Mouse (Mus musculus): ENCODE measurements at regions not wholly inside any gene's neighbourhood (a gene's known extent, or its start where the extent isn't known, plus 50 kb on each side); places are given as distances from the start of the nearest gene placed in this dataset.
A peak's percentile ranks its signal among the peaks of the same experiment; 100 is the strongest.
"Not testable (repeated sequence)": the region's sequence is repeated elsewhere in the genome, so short reads cannot be mapped to it uniquely, and the experiment has no call there.

DNA sequence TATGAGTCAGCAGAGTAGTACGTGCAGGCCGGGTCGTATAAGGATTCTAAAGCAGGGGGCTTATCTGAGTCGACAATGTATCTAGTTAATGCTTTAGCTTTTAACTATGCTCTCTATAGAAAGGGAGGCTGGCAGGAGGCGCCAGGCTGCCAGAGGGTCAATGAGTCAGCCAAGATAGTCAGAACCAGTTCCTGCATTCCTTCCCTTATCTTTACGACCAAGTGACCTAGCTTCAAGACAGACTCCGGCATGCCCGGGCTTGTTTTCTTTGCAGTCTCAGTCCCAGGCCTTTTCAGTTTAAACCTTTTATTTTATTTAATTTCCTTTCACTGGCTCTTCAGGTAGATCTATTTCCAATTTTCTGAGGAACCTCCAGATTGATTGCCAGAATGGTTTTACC, 374.0 kb upstream of the Nrxn1 start:
- DNase-seq = no peak

DNA sequence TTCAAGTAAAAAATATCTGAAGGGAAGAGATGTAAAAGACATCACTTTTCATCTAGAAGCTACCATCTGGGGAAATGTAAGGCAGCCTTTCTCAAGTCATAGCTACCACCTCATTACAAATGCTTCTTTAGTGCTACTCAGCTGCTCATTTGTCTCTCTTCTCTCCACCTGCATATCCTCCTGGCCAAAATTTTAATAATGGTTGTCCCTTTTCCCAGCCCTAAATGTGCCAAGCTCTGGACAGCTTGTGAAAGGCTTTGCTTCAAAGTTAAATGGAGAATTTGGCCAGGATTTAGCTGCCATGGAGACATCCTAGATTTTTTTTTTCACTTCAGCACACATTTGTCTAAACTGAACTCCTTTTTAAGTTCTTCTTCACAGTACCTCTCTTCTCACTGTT, 358.8 kb upstream of the Nrxn1 start:
- no peak for DNase-seq

DNA sequence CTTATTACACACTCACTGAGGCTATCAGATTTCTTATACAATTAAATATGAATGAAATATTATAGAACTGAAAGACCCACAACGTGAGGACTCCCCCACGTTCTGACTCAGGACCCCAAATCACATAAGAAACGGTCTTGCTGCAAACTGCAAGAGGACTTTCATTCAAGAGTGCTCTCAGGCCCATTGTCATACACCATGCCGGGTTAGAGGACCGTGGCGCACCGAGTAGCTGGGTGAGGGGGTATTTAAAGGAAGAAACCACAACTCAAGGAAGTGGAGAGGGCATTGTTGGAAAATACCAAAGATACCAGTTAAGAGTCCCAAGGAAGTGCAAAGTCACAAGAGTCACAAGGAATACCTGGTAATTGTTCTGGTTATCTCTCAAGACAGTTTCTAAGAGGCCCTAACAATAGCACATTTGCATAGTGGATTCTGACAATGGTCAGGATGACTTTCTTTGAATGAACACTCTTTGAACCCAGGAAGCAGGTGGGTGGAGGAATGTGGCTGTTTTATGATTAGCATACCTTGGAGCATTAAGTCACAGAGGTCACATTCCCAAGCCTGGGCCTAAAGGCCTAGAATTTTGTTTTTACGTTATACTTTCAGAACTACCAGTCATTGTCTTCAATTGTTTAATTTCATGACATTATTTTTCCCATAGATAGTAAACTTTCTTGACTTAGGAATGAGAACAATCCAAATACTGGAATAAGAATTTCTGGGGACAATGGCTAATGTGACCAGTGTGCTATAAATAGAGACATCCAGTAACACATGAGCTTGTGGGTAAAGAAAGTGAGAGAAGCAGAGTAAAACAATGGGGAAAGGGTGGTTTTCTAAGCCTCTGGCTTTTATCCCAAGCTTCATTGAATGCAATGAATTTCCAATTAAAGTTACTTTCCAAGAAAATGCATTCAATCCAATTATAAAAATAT, 339.2 kb upstream of the Nrxn1 start:
- not testable (repeated sequence) for DNase-seq

DNA sequence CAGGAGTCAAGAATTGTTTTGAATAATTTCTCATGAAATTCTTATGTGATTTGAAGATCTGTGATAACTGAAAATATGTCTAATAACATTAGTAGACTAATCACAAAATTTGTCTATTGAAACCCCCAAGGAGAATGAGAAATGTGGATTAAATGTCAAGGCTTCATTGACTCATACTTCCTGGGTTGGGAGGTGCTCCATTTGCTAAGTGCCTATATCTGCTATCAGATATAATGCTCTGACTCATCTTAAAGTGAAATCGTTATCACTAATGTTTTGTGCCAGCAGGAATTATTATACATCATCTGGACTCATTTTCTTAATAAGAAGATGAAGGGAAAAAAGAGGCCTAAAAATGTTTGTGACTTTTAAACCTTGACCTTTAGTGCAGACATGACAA, 337.5 kb upstream of the Nrxn1 start:
- no peak for DNase-seq

DNA sequence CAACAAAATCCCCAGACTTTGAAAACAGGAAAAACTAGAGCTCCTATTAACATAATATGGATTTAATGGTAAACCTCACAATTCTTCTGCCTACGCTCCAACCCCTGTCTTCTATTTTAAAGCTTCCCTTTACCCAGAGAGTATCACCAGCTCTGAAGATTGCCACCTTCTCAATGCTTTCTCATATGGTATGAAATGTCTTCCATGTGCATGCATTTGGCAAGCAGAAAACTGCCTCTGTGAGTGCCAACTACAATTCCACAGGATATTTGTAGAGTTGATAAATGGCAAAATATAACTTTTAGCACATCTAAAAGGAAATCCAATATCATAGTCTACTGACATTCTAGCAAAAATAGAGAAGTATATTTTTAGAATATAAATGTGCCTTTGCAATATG, 332.2 kb upstream of the Nrxn1 start:
- no peak for DNase-seq

DNA sequence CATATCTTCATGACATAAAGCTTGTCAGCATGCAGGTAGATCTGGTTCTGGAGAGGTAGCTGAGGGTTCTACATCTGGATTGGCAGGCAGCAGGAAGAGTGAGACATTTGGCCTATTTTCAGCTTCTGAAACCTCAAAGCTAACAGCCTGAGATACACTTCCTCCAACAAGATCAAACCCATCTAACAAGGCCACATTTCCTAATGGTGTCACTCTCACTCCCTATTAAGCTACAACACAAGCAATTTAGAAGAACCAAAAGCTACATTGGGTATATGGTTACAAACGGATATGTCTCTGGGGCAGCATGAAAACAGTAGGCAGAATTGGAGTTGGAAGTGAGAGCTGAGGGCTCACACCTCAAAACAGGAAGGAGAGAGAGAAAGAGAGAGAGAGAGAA, 325.7 kb upstream of the Nrxn1 start:
- DNase-seq = no peak

DNA sequence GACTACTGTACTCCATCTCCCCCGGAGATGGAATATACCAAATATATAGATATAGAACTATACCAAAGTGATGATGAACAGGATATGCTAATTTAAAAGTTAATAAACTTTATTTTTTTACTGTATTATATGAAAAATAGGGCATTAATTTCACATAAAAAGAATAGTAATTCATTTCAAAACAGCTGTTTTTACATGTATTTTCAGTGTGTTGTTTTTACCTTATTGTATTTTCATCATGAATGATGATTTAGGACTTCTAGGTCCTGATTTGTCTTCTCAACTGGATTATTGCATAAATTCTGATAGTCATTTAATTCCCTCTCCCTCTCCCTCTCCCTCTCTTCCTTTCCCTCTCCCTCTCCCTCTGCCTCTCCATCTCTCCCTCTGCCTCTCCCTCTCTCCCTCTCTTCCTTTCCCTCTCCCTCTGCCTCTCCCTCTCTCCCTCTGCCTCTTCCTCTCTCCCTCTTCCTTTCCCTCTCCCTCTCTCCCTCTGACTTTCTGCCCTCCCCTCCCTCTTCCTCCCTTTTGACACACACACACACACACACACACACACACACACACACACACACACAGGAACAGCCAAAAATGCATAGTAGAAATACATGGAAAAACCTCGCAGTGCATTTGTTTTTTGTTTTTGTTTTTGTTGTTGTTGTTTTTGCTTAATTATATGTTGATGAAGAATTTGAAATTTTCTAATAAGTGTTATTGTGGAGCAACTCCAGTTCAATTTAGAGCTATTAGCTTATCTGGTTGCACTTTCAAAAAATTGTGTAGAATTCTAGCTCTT, 298.3 kb upstream of the Nrxn1 start:
- no peak for DNase-seq

DNA sequence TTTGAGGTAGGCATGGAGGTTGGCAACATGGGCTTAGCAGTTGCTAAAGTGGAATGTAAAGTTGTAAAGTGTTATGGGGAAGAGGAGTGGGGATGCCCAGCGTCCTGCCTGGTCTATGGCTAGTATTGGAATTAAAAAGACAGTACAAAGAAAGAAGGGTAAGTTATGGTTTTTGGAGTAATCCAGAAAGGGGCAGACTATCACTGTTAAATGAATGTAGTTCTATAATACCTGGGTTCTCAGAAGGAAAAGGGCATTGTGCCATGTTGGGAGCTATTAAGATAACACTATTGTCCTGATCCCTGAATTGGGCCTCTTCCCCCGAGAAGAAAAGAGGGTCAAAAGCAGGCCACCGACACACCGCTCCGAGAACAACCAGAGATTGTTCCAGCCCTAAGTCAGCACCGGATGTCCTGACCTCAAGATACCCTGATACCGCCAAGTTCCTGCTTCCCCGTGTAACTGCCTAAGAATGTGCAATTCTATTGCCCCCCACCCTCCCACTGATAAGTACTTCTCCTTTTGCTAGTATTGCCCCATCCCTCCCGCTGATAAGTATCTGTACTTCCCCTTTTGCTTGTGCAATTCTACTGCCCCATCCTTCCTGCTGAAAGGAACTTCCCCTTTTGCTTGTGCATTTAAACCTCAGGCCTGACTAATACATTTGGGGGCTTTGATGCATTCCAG, 297.2 kb upstream of the Nrxn1 start:
- DNase-seq = not testable (repeated sequence)

DNA sequence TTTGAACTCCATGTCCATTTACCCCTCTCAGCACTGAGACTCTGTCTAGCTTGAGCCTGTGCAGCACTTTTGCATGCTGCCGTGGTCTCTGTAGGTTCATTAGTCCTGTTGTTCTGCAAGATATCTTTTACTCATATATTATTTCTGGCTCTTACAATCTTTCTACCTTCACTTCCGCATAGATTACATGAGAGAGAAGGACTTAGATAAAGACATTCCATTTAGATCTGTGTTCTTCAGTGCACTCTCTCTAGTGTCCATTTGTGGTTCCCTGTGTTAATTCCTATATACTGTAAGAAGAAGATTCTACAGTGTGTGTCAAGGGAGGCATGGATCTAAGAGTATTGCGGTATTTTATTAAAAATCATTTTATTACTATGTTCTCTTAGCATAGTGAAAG, 295.6 kb upstream of the Nrxn1 start:
- DNase-seq = no peak

DNA sequence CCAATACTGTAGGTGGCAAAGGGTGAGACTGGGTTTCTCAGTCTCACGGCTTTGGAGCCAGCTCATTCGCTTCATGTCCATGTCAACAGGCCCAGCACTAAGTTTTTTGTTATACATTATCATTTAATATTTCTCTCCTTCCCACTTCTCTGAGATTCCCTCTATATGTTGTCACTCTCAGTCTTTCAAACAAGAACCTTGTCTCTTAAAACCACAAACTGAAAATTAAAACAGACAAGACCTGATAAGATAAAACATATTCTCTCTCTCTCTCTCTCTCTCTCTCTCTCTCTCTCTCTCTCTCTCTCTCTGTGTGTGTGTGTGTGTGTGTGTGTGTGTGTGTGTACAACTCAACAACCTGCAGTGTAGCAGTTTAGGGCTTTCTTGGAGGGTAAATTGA, 295.2 kb upstream of the Nrxn1 start:
- no peak for DNase-seq

DNA sequence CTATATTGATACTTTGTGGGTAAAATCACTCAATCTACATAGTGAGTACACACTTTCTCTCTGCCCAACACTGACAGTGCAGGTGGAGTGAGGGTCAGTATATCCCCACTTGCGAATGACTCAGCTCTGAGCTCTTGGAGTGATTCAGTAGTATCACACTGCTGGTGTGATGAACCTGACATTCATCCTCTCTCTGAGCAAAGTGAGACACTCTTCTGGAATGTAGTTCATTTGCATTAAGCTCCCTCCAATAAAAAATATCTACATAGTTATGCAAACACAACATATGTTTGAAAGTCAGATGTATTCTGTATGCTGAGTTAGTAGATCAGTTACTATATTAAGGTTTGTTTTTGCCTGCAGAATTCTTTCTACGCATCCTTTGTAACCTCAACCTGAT, 293.1 kb upstream of the Nrxn1 start:
- no peak for DNase-seq

DNA sequence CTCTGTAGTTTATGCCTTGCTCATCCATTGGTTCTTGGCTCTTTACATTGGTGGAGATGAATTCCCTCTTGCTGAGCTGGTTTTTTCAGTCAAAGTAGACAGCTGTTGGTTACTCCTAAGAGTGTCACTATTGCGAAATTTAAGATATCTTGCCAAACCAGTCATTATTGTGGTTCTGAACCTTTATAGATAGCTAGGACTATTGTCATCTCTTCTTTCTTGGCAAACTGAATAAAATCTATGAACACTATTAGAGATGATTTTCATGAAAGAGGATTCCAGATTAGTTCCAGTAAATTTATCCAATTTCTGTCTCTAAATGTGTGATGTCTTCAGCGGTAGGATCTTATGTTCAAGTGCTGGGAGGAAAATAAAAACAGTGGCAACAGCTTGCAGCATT, 275.3 kb upstream of the Nrxn1 start:
- DNase-seq = no peak

DNA sequence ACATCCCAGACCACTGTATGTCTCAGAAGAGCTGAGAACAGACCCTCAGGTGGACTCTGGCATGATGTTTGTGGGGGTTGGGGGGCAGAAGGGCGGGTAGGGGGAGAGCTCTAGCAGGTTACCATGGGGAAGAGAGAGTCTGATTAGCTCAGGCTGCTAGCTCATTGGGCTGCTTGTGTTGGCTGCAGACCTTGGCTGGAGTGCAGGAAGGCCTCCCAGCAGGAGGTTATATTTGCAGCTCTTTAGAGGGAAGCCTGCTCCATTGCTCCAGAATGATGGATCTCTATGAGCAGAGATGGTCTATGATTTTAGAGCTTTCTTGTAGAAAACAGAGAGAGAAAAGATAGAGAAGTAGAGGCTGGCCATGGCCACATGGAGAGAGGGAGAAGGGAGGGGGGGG, 268.4 kb upstream of the Nrxn1 start:
- no peak for DNase-seq

DNA sequence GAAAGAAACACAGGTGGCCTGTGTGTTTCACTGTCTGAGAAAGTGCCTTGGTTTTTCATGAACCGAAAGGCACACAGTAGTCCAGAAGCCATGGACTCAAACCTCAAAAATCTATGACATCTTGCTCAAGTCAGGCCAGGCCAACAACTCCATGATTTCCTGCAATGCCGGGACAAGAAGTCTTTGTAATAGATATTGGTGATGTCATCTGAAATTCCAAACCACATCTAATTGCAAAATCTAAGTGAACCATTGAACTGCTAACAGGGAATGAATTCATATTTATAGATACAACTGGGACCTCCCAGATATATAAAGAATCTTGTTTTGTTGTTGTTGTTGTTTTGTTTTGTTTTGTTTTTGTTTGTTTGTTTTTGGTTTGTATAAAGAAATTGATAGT, 259.2 kb upstream of the Nrxn1 start:
- DNase-seq = no peak

DNA sequence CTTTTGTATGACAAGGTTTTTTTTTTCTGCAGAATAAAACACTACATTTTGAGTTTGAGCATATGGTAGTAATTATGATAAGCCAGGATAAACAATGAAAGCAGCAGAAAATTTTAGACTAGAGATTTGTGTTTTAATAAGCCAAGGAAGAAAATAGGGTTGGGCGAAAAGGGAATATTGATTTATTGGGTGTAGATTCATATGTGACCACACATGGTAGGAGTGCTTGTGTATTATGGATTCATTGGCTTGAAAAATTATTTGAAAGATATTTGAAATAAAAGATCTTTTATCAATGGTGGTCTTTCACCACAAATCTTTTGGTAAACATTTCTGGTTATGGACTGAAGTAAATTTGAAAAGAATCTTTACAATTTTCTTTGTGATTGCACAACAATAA, 244.0 kb upstream of the Nrxn1 start:
- DNase-seq = no peak

DNA sequence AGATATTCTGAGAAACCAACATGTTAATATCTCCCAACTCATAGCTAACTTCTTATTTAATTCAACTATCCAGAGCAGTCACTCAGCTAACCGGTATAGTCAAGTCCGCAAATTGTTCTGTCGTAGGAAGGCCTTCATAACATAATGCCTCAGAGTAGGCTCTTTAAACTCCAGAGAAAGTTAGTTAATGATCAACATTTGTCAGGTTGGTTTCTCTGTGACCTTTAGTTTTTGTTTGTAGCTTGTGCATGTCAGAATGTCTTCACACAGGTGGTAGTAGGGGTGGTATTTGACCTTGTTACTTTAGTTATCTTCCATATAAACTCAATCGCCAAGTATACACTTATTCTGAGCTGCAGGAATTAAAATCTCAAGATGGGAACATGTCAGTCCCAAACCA, 240.9 kb upstream of the Nrxn1 start:
- no peak for DNase-seq

DNA sequence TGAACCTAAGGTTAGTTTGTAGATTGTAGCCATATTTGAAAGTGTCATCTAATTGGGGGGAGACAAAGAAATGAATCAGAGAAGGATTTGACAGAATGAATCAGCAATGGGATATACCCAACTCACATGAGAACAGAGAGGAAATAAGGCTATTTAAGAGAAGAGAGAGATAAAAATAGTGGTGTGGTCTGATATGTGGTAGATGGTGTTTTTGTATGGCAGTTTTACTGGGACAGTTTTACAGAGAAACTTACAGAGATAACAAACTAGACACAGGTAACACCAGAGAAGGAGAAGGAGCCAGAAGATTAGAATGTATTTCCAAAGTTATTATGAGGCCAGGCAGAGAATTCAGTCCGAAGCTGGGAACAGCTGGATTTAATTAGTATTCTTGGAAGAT, 240.3 kb upstream of the Nrxn1 start:
- no peak for DNase-seq

DNA sequence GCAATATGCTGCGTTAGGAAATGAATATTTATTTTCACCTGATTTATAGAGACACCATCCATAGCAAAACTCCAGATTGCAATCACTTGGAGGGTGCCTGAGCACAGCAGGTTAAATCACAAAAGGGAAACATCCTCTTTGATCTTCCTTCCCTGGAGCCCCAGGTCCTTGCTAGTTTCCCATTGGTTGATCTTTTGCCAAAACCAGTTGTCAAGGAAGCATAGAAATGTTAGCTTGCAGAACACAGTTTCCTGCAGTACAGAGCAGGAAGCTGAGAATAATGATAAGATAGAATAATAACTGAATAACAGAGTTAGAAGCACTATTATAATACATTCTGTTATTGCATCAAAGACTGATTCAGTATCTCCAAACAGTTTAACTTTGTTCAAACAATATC, 231.5 kb upstream of the Nrxn1 start:
- no peak for DNase-seq

DNA sequence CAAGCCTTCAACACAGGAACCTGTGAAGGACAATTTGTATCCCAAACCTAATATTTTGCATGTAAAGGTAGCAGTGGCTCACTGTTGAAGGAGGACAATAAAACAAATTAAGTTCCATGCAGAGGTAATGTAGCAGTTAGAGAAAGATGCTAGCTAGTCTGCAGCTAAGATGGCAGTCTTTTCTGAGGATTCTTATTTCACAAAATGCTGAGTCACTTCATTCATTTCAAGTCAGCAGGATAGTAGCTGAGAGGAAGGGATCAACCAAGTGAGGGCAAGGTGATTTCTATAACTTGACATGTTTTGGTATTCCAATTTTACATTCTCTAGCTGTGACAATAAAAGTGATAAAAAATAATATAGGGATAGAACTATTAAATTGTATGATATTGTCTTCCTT, 194.0 kb upstream of the Nrxn1 start:
- DNase-seq = no peak

DNA sequence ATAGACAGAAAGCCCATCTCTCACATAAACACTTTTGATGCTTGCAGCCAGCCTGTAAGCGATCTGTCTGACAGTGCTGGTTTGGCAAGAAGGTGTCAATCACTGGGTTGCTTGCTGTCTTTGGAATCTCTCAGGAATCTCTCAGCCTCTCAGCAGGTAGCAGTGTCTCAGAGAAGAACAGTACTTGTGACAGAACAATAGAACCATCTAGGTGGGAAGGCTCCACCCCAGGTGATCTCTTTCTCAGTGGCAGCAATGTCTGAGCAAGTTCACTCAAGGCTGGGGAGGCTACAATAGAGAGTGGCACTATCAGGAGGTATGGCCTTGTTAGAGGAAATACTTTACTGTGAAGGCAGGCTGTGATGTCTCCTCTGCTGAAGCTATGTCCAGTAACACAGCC, 181.5 kb upstream of the Nrxn1 start:
- DNase-seq = no peak

DNA sequence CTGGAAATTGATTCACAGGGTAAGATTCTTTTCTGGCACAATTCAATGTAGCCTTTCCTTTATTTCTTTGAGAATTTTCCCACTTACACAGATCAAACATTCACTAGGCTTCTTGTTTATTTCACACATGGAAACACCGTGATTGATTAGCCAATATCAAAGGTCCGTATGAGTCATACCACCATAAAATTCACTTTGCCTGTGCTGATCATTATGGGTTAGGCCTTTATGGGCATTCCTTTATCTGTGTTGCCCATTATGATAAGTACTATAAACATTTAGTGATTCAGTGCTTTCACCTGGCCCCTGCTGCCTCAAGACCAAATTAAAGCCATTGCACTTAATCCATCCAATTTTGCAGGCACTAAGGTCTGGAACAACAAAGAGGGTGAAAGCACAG, 145.8 kb upstream of the Nrxn1 start:
- DNase-seq = no peak

DNA sequence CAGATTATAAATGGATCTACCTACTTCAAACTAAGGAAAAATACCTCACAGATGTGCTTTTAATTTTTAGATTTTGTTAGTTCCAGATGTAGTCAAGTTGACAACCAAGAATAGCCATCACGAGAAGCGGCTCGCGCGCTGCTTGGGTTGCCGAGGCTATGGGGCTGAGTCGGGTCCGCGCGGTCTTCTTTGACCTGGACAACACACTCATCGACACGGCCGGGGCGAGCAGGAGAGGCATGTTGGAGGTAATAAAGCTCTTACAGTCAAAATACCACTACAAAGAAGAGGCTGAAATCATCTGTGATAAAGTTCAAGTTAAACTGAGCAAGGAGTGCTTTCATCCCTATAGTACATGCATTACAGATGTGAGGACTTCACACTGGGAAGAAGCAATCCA, 143.8 kb upstream of the Nrxn1 start:
- DNase-seq = not testable (repeated sequence)

DNA sequence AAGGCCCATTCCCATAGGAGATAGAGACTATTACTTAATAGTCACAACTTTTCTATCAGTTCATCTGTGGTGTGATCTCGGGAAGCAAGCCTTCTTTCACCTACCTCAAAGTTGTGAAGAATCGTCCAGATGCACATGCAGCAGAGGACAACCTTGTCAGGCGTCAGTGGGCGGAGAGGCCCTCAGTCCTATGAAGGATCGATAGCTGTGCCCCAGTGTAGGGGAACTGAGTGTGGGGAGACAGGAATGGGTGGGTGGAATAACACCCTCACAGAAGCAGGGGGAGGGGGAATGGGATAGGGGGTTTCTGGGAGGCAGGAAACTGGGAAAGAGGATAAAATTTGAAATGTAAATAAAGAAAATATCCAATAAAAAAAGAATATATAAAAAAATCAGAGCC, 133.5 kb upstream of the Nrxn1 start:
- DNase-seq = peak; percentile 3

DNA sequence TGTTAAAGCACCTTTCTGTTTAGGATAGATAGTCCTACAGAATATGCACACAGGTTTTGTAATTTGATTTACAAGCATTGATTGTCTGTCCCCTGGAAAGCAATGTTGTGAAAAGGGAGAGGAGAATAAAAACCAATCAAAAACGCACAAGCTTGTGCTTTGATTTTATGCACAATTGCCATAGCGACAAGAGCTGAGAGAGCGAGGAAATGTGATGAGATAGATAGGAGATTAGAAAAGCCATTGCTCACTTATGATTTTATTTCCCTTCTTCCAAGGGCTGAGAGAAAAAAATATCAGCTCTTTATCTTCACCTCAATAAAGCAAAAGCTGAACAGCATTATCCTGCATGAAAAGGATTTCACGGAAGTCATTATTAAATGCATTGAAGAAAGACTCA, 133.0 kb upstream of the Nrxn1 start:
- no peak for DNase-seq

Measured in right cerebral cortex, postnatal 14 days (tissue).